Mouse (Mus musculus) lung, postnatal 0 days (tissue): ENCODE results near the gene Meis2.

Experiments
- CTCF ChIP-seq: IDR thresholded peaks from 2 replicates; pipeline ENCODE4 v1.5.1; 2016; ENCODE audit warnings: antibody characterized with exemption, mild to moderate bottlenecking
- EP300 ChIP-seq: IDR thresholded peaks from 2 replicates; pipeline ENCODE4 v1.6.1; 2016; ENCODE audit warnings: antibody characterized with exemption, mild to moderate bottlenecking, control low read depth

DNA sequence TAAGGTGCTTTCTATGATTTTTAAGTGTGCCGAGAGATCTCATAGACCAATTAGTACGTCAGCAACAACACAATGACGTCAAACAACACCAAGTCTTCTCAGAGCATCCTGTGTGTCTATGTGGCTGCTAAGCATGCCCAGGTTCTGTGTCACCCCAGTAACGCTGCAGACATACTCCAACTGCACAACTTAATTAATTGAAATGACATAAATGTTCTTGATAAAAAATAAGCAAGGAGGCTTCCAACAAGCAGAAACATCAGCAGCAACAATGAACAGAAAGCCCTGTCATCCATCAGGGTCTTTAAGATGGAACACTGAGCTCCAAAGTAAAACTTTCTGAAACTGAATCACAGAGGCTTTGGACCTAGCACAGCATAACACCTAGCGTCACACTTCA, 11.7 kb downstream of the Meis2 start:
- TF ChIP-seq CTCF (no peak), EP300 (no peak)
